Mouse (Mus musculus): ENCODE results near the gene Med8. TPM values are rescaled to one million over a fixed set of nuclear protein-coding genes. Genes with fewer than 3 reads are reported as not detected.
A peak's percentile ranks its signal among the peaks of the same experiment; 100 is the strongest.

Gene Med8
- 141 and 147 TPM in 2 replicates for polyA plus RNA-seq (2016; fragmentation: Nextera tagmentation; extraction: Ambion mirVana)

DNA sequence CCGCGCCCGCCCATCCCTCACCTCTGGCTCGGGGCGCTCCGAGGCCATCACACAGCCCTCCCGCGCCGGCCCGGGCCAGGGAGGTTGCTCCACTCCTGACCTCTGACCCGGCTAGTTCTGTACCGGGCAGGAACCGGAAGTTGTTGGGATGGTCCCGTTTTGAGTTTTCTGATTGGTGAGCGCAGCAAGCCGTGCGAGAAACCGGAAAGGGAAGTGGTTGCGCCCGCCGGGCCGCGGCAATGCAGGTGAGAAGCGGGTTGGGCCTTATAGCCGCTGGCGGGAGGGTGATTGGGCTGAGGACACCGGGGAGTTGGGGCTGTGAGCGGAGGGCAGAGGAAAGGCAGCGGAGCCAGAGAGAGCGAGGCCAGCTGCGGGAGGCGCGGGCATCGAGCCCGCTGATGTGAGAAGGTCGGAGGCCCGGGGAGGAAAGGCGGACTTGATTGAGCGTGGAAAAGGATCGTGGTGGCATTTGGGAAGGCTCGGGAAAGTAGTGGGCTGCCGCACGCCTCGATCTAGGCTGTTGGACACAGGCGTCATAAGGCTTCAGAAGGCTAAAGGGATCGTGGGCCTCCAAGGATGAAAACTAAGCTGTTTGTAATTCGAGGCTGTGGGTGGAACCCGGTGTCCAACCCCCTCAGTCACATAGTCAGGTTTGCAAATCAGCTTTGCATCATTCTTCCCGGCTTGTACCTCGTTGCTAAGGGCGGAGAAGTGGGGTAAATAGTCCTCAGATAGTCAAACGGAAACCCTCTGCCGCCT, at the start of gene Med8, which contains the start of gene Szt2:
Gene Med8 (plus strand): TSS at position 196 of the 759 bp plus-strand sequence.
Gene Szt2 (minus strand): TSS at position 132 of the 759 bp plus-strand sequence.
- DNase-seq (ENCODE audit: low spot score): peak; percentile 93
- Histone ChIP-seq H3K9me3 (replicated peaks) (no peaks in the 10 kb centered on the region), H3K4me1 (peaks cover 22% of the 10 kb centered on the region), H3K4me3 (peak within 1 kb of the TSS; percentile 97), H3K27ac (peak within 1 kb of the TSS; percentile 92), H3K36me3 (peaks cover 46% of the 10 kb centered on the region), H3K27me3 (ENCODE audit: low read depth, poor library complexity, severe bottlenecking) (no peaks in the 10 kb centered on the region)
- WGBS: under 1% methylated on average over 53 of the region's 53 CpGs

DNA sequence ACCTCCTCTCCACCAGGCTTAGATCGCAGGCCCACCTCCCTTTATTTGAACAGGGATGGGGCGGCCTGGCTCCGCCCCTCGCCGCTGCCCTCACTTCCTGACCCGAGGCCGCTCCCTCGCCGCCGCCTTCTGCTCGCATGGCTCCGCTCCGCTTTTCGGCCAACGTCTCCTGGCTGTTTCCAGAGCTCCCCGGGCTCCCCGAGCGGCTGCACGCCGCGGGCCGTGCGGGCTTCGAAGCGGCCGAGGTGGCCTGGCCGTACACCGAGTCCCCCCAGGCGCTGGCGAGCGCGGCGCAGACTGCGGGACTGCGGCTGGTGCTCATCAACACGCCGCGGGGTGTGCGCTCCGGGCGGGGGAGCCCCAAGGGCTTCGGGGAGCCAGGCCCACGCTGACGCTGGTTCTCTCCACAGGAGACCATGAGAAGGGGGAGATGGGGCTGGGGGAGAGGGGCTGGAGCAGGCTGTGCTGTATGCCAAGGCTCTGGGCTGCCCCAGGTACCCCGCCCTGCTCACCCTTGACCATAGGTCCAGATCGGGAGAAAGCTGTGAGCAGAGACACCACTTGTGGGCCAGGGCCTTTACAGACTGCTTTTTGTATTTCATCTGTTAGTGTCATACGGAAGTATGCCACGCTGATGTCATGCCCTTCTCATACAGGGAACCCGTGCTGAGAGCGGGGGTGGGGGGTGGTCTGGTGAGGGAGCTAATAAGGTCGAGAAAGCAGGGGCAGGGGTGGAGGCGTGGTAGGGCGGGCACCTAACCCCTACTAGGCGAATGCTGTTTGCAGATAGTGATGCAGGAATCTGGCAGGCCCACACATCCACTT, 49.0 kb upstream of the Med8 start:
- H3K27ac ChIP-seq: peak overlapping the region; percentile 97
- peak; percentile 87 for DNase-seq (ENCODE audit: low spot score)
- H3K4me1 ChIP-seq: peaks cover 25% of the 10 kb centered on the region
- H3K27me3 ChIP-seq (ENCODE audit: low read depth, poor library complexity, severe bottlenecking): no peaks in the 10 kb centered on the region
- under 1% methylated on average over 54 of the region's 54 CpGs for WGBS
- H3K9me3 ChIP-seq (replicated peaks): no peaks in the 10 kb centered on the region
- H3K36me3 ChIP-seq: peaks cover 38% of the 10 kb centered on the region
- H3K4me3 ChIP-seq: peak overlapping the region; percentile 80

DNA sequence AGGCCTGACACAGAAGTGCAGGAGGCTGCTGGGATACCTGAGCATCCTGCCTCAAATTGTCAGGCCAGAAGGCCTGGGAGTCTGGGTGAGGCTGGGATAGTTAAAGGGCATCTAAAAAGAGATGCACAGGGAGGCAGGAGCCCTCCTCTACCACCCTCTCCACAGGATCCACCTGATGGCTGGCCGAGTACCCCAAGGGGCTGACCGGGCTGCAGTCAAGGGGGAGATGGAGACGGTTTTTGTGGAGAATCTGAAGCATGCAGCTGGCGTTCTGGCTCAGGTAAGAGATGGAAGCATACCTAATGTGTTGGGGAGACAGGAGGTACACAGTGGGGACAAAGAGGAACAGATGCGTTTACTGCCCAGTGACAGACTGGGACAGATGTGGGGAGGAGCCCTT, 47.7 kb upstream of the Med8 start:
- peaks cover 48% of the 10 kb centered on the region for H3K36me3 ChIP-seq
- H3K4me1 ChIP-seq: peaks cover 25% of the 10 kb centered on the region
- no peak overlapping the region for H3K27ac ChIP-seq
- H3K4me3 ChIP-seq: no peak overlapping the region
- no peaks in the 10 kb centered on the region for H3K27me3 ChIP-seq (ENCODE audit: low read depth, poor library complexity, severe bottlenecking)
- no peak for DNase-seq (ENCODE audit: low spot score)
- 84% methylated on average over 5 of the region's 5 CpGs for WGBS
- H3K9me3 ChIP-seq (replicated peaks): no peaks in the 10 kb centered on the region

DNA sequence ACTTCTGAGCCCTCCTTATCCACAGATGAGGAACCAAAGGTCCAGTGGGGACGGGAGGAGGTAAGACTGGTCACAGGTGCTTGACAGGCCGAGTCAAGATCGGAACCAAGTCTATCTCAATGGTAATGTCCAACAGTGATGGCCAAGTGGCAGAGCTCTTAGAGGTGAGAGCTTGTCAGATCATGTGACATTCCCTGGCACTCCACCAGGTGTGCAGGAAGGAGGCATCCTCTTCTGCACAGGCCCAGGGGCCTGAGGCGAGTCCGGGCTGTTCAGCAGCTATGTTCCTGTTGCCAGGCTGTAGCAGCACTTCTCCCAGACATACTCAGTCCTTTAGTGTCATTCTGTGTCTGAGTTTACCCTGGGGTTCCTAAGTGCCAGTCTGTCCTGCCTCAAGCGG, 46.3 kb upstream of the Med8 start:
- Histone ChIP-seq H3K27ac (no peak overlapping the region), H3K4me1 (peaks cover 25% of the 10 kb centered on the region), H3K36me3 (peaks cover 57% of the 10 kb centered on the region), H3K9me3 (replicated peaks) (no peaks in the 10 kb centered on the region), H3K27me3 (ENCODE audit: low read depth, poor library complexity, severe bottlenecking) (no peaks in the 10 kb centered on the region), H3K4me3 (no peak overlapping the region)
- WGBS: 90% methylated on average over 6 of the region's 6 CpGs
- DNase-seq (ENCODE audit: low spot score): no peak

DNA sequence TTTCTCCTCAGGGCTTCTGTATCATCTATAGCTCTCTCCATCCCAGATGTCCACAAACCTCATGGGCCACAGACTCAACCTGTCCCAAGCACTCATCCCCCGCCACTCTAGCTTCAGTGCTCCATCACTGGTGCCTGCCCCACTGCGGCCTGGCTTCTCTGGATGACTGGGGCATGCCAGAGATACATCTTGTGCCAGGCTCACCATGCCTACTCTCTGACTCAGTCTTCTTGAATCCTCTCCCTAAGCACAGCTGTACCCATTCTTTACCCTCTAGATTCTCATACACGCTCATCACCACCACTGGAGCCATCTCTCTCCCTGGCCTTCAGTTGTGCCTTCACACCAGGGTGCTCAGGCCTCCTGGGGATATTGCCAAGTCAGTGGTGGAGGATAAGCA, 45.2 kb upstream of the Med8 start:
- Histone ChIP-seq H3K4me1 (peaks cover 25% of the 10 kb centered on the region), H3K9me3 (replicated peaks) (no peaks in the 10 kb centered on the region), H3K27ac (no peak overlapping the region), H3K36me3 (peaks cover 68% of the 10 kb centered on the region), H3K27me3 (ENCODE audit: low read depth, poor library complexity, severe bottlenecking) (no peaks in the 10 kb centered on the region), H3K4me3 (no peak overlapping the region)
- WGBS: 96% methylated on average over 3 of the region's 3 CpGs
- DNase-seq (ENCODE audit: low spot score): no peak

DNA sequence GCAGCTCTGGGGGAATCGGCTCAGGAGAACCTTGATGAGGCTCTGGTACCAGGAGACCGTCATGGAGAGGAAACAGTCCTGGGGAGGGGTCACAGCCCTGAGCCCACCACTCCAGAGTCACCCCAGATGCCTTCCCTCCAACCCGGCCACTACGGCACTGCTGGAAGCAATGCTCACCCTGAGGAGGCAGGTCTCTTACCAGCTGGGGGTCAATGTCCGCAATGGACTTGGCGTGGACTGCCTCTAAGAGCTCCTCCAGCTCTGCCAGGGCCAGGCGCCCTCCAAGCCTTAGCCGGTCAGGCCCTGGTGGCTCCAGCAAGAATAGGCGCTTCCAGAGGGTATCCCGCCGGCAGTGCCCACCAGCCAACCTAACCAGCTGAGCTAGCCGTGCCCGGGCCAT, 44.5 kb upstream of the Med8 start:
- no peaks in the 10 kb centered on the region for H3K27me3 ChIP-seq (ENCODE audit: low read depth, poor library complexity, severe bottlenecking)
- peaks cover 75% of the 10 kb centered on the region for H3K36me3 ChIP-seq
- WGBS: 95% methylated on average over 13 of the region's 13 CpGs

DNA sequence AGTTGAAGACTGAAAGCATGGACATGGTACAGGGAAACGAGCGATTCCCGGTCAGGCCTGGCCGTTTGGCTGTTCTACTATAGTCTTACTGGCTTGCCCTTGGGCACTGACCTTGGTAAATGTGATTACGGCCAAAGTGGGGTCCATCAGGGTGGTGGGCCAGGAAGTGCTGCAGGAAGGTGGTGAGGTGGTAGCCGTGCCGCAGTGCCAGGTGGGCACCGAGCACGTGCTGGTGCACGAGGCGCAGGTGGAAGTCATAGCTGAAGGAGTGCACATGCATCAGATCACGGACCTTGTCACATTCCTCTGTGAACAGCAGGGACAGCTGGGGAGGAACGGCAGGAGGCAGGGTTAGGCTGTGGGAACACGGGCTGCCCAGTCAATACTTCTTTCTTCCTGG, 43.1 kb upstream of the Med8 start:
- H3K27ac ChIP-seq: no peak overlapping the region
- H3K4me1 ChIP-seq: peaks cover 6% of the 10 kb centered on the region
- H3K27me3 ChIP-seq (ENCODE audit: low read depth, poor library complexity, severe bottlenecking): no peaks in the 10 kb centered on the region
- DNase-seq (ENCODE audit: low spot score): no peak
- H3K9me3 ChIP-seq (replicated peaks): no peaks in the 10 kb centered on the region
- 92% methylated on average over 14 of the region's 14 CpGs for WGBS
- no peak overlapping the region for H3K4me3 ChIP-seq
- peaks cover 87% of the 10 kb centered on the region for H3K36me3 ChIP-seq

More for the DNA sequence above, 44.5 kb upstream of the Med8 start:
- Histone ChIP-seq H3K4me3 (no peak overlapping the region), H3K9me3 (replicated peaks) (no peaks in the 10 kb centered on the region), H3K27ac (no peak overlapping the region), H3K4me1 (peaks cover 20% of the 10 kb centered on the region)
- DNase-seq (ENCODE audit: low spot score): no peak

DNA sequence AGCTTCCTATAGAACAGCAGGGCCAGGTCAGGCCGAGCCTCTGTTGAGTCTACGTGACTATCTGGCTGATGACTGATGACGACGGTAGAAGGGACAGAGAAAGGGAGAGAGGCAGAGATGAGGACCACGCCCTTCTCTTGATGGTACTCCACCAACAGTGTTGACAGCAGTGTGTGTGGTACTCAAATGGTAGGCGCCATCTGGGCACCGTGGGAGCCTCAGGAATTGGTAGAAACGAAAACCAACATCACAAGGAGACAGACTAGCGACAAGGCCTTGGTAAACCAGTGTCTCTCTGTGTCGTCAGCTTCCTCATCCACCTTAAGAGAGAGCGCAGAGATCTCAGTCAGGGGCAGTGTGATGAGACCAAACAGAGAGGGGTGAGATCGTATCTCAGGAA, 41.6 kb upstream of the Med8 start:
- Histone ChIP-seq H3K4me1 (no peaks in the 10 kb centered on the region), H3K27me3 (ENCODE audit: low read depth, poor library complexity, severe bottlenecking) (no peaks in the 10 kb centered on the region), H3K9me3 (replicated peaks) (no peaks in the 10 kb centered on the region), H3K36me3 (peaks cover 89% of the 10 kb centered on the region), H3K4me3 (no peak overlapping the region), H3K27ac (no peak overlapping the region)
- 88% methylated on average over 12 of the region's 12 CpGs for WGBS
- no peak for DNase-seq (ENCODE audit: low spot score)

DNA sequence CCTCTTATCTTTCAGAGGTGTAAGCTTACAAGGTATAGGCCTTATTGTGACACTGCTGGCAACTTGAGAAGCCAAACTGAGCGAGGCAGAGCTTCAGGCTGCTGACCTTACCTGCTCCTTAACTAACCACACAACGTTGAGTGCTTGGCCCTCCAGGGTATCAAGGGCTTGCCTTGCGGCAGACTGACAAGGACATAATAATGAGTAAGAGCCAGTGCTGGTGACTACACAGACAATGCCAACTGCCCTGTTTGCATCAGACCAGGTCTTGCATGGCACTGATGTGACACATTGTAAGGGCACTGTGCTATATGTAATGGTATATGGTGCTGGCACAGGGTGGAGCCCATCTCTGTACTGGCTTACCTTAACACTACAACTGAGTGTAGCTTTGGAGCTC, 40.5 kb upstream of the Med8 start:
- no peak overlapping the region for H3K27ac ChIP-seq
- peaks cover 89% of the 10 kb centered on the region for H3K36me3 ChIP-seq
- H3K27me3 ChIP-seq (ENCODE audit: low read depth, poor library complexity, severe bottlenecking): no peaks in the 10 kb centered on the region
- H3K9me3 ChIP-seq (replicated peaks): no peaks in the 10 kb centered on the region
- H3K4me3 ChIP-seq: no peak overlapping the region
- no peaks in the 10 kb centered on the region for H3K4me1 ChIP-seq
- 92% methylated on average over 3 of the region's 3 CpGs for WGBS
- DNase-seq (ENCODE audit: low spot score): no peak

DNA sequence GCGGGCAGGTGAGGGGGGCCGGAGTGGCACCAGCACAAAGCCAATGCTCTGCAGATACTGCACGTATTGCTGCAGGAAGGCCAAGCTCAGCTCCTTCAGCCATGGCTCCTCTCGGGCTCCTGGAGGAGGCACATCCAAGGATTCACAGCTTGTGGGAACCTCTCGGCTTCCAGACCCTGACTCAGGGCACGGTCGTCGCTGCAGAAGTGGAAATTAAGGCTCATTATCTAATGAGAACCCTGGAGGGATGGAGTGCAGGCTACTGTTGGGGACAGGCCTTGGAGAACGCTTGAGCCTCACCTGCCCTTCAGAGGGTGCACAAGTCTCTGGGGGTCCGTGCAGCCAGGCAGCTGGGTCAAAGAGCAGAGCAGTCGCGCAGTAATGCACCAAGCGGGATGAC, 37.3 kb upstream of the Med8 start:
- no peak overlapping the region for H3K27ac ChIP-seq
- no peaks in the 10 kb centered on the region for H3K9me3 ChIP-seq (replicated peaks)
- H3K4me3 ChIP-seq: no peak overlapping the region
- no peaks in the 10 kb centered on the region for H3K4me1 ChIP-seq
- no peak for DNase-seq (ENCODE audit: low spot score)
- H3K27me3 ChIP-seq (ENCODE audit: low read depth, poor library complexity, severe bottlenecking): no peaks in the 10 kb centered on the region
- WGBS: 92% methylated on average over 13 of the region's 13 CpGs
- H3K36me3 ChIP-seq: peaks cover 96% of the 10 kb centered on the region

DNA sequence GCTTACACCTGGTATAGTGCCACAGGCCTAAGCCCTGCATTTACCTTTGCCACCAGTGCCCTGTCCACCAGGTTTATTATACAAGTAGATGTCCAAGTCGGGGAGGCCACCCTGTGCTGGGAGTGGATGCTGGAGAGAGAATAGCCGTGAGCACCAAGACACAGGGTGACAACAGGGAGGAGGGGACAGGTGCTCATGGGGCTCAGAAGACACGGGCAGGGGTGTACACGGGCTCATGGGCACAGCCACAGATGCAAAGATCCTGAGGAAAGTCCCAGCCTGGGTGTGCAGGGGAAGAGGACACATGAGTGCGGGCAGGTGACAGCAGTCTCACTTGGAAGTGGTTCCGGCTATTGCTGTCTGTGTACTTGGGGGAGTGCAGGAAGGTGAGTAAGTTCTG, 33.1 kb upstream of the Med8 start:
- DNase-seq (ENCODE audit: low spot score): no peak
- no peaks in the 10 kb centered on the region for H3K4me1 ChIP-seq
- H3K27me3 ChIP-seq (ENCODE audit: low read depth, poor library complexity, severe bottlenecking): no peaks in the 10 kb centered on the region
- no peak overlapping the region for H3K27ac ChIP-seq
- 97% methylated on average over 6 of the region's 6 CpGs for WGBS
- H3K9me3 ChIP-seq (replicated peaks): no peaks in the 10 kb centered on the region
- H3K36me3 ChIP-seq: peaks cover 97% of the 10 kb centered on the region
- H3K4me3 ChIP-seq: no peak overlapping the region

DNA sequence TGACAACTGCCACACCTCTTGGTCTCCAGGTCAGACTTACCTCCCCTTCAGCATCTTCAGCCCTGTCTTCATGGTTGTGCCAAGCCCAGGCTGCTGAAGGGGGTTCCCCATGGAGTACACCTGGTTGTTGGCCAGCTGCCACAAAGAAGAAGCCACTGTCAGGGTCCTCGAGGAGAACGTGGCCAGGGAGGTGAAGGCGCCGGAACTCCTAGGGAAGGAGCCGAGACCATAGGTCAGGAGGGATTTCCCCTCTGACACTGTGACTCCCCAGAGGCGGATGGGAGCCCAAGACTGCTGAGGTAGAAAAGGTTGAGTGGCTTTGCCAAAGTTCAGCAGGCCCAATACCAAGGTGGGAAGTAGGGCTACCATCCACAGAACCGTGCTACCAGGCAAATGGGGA, 25.9 kb upstream of the Med8 start:
- no peaks in the 10 kb centered on the region for H3K9me3 ChIP-seq (replicated peaks)
- H3K36me3 ChIP-seq: peaks cover 99% of the 10 kb centered on the region
- 88% methylated on average over 7 of the region's 7 CpGs for WGBS
- no peak overlapping the region for H3K27ac ChIP-seq
- no peaks in the 10 kb centered on the region for H3K4me1 ChIP-seq
- DNase-seq (ENCODE audit: low spot score): no peak
- no peaks in the 10 kb centered on the region for H3K27me3 ChIP-seq (ENCODE audit: low read depth, poor library complexity, severe bottlenecking)
- H3K4me3 ChIP-seq: no peak overlapping the region

DNA sequence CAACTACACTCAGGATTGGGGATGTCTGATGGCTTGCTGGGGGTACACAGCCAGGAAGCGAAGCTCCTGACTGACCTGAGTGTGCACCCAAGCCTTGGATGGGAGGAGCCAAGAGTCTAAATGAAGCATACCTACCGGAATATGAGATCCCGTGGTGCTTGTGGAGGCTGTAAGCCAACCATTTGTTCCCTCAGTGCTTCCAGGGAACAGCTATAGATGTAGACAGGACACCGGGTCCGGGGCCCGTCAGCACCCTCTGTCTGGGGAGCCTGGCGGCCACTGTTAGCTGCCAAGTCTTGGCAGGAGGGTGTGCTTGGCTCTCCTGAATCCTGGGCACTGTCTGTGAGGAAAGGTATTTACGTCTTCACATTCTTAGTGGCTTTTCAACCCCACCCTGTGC, 21.8 kb upstream of the Med8 start:
- no peaks in the 10 kb centered on the region for H3K9me3 ChIP-seq (replicated peaks)
- no peak overlapping the region for H3K4me3 ChIP-seq
- H3K27me3 ChIP-seq (ENCODE audit: low read depth, poor library complexity, severe bottlenecking): no peaks in the 10 kb centered on the region
- no peak overlapping the region for H3K27ac ChIP-seq
- WGBS: 92% methylated on average over 8 of the region's 8 CpGs
- no peak for DNase-seq (ENCODE audit: low spot score)
- H3K36me3 ChIP-seq: peaks cover 100% of the 10 kb centered on the region
- no peaks in the 10 kb centered on the region for H3K4me1 ChIP-seq
